Mouse (Mus musculus) bone marrow macrophage, adult 2 months (primary cell): ENCODE measurements around the gene Ckap2l.

Experiments used
- CTCF ChIP-seq: IDR thresholded peaks from 2 replicates; pipeline ENCODE4 v1.5.1; 2012; ENCODE audit warnings: low read depth, mild to moderate bottlenecking, low read length, moderate library complexity
- POLR2A ChIP-seq: IDR thresholded peaks from 2 replicates; pipeline ENCODE4 v1.6.1; 2012; ENCODE audit warnings: mild to moderate bottlenecking, low read depth, low read length, borderline replicate concordance

GRCm38 (mm10) chr2:129306020-129306419 lies 9.0 kb upstream of the Ckap2l start:
- no peak for TF ChIP-seq POLR2A
- no peak for TF ChIP-seq CTCF
